Mouse (Mus musculus) intestine, embryonic 14.5 days (tissue): ENCODE measurements around the gene Mbd5. TPM values are rescaled to one million over a fixed set of nuclear protein-coding genes. Genes with fewer than 3 reads are reported as not detected.

Source experiments
- ATAC-seq: fragments of 200-750 bp; cut with Nextera tagmentation; replicated peaks from 2 replicates; pipeline ENCODE4 v1.8.0; 2017; ENCODE audit warnings: low read depth, moderate number of reproducible peaks, moderate TSS enrichment, moderate library complexity; ENCODE audit not compliant: low FRiP score, low TSS enrichment
- DNase-seq: peaks from one replicate; pipeline ENCODE4 v3.0.0-alpha.2; 2018; ENCODE audit warnings: low spot score
- H3K27ac ChIP-seq: fragments of 300-500 bp; sonication (generic); 2 replicates; pipeline ENCODE4 v1.5.1; 2014; ENCODE audit warnings: low read depth, mild to moderate bottlenecking, control low read depth
- H3K27me3 ChIP-seq: fragments of 300-500 bp; sonication (generic); replicated peaks from 2 replicates; pipeline ENCODE4 v1.6.1; 2014; ENCODE audit warnings: low read length, control low read depth; ENCODE audit not compliant: control insufficient read depth, insufficient read depth
- H3K36me3 ChIP-seq: fragments of 300-500 bp; sonication (generic); 2 replicates; pipeline ENCODE4 v1.6.1; 2014; ENCODE audit warnings: low read length, control low read depth; ENCODE audit not compliant: control insufficient read depth, insufficient read depth
- H3K4me1 ChIP-seq: fragments of 300-500 bp; sonication (generic); replicated peaks from 2 replicates; pipeline ENCODE4 v1.6.1; 2014; ENCODE audit warnings: low read length, control low read depth, mixed read lengths; ENCODE audit not compliant: control insufficient read depth, insufficient read depth
- H3K4me2 ChIP-seq: fragments of 300-500 bp; sonication (generic); 2 replicates; pipeline ENCODE4 v1.6.1; 2014; ENCODE audit warnings: low read length
- H3K4me3 ChIP-seq: fragments of 300-500 bp; sonication (generic); 2 replicates; pipeline ENCODE4 v1.5.1; 2014; ENCODE audit warnings: low read depth, low read length, control low read depth, mixed read lengths
- H3K9ac ChIP-seq: fragments of 300-500 bp; sonication (generic); 2 replicates; pipeline ENCODE4 v1.6.1; 2014; ENCODE audit warnings: mild to moderate bottlenecking, low read length
- H3K9me3 ChIP-seq: fragments of 300-500 bp; sonication (generic); 2 replicates; pipeline ENCODE4 v1.6.1; 2016; ENCODE audit warnings: low read length, control low read depth; ENCODE audit not compliant: control insufficient read depth
- WGBS: fragments of 180-500 bp; shearing (Covaris S2); extraction: QIAGEN DNeasy Blood & Tissue Kit; methylation state at CpG from one replicate; pipeline ENCODE4 v1.1.7; 2014; 5-methylcytosine and 5-hydroxymethylcytosine counted together
- polyA plus RNA-seq: library from polyadenylated mRNA; unstranded; fragments of >200 nt; fragmentation: Nextera tagmentation; extraction: Ambion mirVana; gene quantifications from 2 replicates; pipeline ENCODE4 v1.2.1, GENCODE M21; 2014

Gene Mbd5
- polyA plus RNA-seq, 1 experiment from 2014 or later: 27.9 TPM

GRCm38 (mm10) chr2:49358839-49359520, 409.7 kb downstream of the Mbd5 start:
- no peaks in the 10 kb centered on the region for H3K9me3 ChIP-seq
- ATAC-seq: no peak
- no peaks in the 10 kb centered on the region for H3K4me1 ChIP-seq
- H3K4me3 ChIP-seq: no peak overlapping the region
- no peak overlapping the region for H3K9ac ChIP-seq
- H3K27me3 ChIP-seq: no peaks in the 10 kb centered on the region
- H3K36me3 ChIP-seq: no peaks in the 10 kb centered on the region
- WGBS: 71% methylated on average over 4 of the region's 4 CpGs
- peak; percentile 56 for DNase-seq
- no peak overlapping the region for H3K4me2 ChIP-seq
- no peak overlapping the region for H3K27ac ChIP-seq

DNA sequence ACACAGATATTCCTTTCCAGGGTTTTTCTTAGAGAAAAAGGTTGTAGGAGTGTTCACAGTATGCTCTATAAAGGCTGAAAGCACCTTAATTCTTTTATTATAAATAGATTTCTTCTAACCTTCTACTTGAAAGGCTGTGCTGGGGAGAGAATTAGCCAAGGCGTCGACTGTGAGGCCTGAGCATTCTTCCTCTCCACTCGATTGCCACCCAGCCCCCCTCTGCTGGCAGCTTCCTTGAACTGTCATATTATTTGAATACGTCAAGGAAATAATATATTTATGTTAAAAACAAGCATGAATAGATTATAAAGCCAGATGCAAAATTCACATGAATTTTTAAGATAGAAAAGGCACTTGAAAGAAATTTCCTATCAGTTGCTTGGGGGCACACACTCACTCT, 410.4 kb downstream of the Mbd5 start:
- ATAC-seq (no peak), DNase-seq (no peak)
- no peak overlapping the region for H3K27ac ChIP-seq
- H3K27me3 ChIP-seq: no peaks in the 10 kb centered on the region
- no peaks in the 10 kb centered on the region for H3K9me3 ChIP-seq
- WGBS: 65% methylated on average over 4 of the region's 4 CpGs
- no peak overlapping the region for H3K9ac ChIP-seq
- no peak overlapping the region for H3K4me3 ChIP-seq
- no peak overlapping the region for H3K4me2 ChIP-seq
- no peaks in the 10 kb centered on the region for H3K36me3 ChIP-seq
- no peaks in the 10 kb centered on the region for H3K4me1 ChIP-seq

GRCm38 (mm10) chr2:49364546-49364945, 415.2 kb downstream of the Mbd5 start:
- DNase-seq: no peak
- 46% methylated on average over 5 of the region's 5 CpGs for WGBS
- no peak overlapping the region for H3K4me2 ChIP-seq

GRCm38 (mm10) chr2:49366878-49367545, 417.7 kb downstream of the Mbd5 start:
- WGBS: 81% methylated on average over 14 of the region's 14 CpGs
- Histone ChIP-seq H3K4me1 (no peaks in the 10 kb centered on the region), H3K9ac (no peak overlapping the region), H3K4me3 (no peak overlapping the region), H3K27ac (no peak overlapping the region), H3K4me2 (no peak overlapping the region), H3K36me3 (no peaks in the 10 kb centered on the region), H3K9me3 (no peaks in the 10 kb centered on the region), H3K27me3 (no peaks in the 10 kb centered on the region)
- DNase-seq (no peak), ATAC-seq (no peak)

More at GRCm38 (mm10) chr2:49364546-49364945, 415.2 kb downstream of the Mbd5 start:
- no peaks in the 10 kb centered on the region for H3K36me3 ChIP-seq
- no peaks in the 10 kb centered on the region for H3K27me3 ChIP-seq
- H3K4me1 ChIP-seq: no peaks in the 10 kb centered on the region
- no peak overlapping the region for H3K27ac ChIP-seq
- no peaks in the 10 kb centered on the region for H3K9me3 ChIP-seq
- H3K4me3 ChIP-seq: no peak overlapping the region
- no peak overlapping the region for H3K9ac ChIP-seq
- ATAC-seq: no peak

DNA sequence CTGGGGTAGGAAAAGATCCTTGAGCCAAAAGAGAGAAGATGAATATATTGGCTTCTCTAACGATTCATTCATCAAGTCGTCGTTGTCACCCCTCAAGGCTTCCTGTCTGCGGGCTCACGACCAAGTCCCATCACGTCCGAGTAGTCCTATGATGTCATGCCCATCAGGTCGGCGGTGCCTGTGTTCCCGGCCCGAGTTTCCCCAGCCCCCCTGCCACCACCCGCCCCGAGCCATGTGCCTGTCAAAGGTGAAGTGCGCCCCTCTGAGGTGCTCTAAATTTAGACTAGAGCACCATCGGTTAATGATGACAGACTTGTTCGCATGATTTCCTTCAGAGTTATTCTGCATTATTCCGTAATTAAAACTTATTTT, 418.2 kb downstream of the Mbd5 start:
- Histone ChIP-seq H3K27me3 (no peaks in the 10 kb centered on the region), H3K4me2 (no peak overlapping the region), H3K4me1 (no peaks in the 10 kb centered on the region), H3K4me3 (no peak overlapping the region), H3K9ac (no peak overlapping the region), H3K27ac (no peak overlapping the region), H3K36me3 (no peaks in the 10 kb centered on the region), H3K9me3 (no peaks in the 10 kb centered on the region)
- DNase-seq: no peak
- ATAC-seq: no peak
- 71% methylated on average over 17 of the region's 17 CpGs for WGBS

DNA sequence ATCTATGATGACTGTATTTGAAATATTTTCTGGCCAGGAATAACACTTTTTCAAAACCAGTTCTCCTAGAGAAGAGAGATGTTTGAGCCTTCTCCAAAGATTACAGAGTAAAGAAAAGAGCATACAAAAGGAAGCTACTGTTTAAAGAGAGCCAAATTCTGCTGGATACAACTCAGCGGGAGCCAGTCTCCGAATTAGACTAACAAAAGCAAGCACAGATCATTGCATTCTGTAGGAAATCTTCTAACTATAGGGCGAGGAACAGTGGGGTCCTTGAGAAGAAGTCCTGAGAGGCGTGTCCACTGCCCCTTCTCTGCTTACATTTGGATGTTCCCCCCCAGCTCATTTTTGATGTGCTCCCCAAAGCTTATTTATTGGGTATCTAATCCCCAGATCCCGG, 422.3 kb downstream of the Mbd5 start:
- Histone ChIP-seq H3K4me3 (no peak overlapping the region), H3K27me3 (no peaks in the 10 kb centered on the region), H3K4me1 (no peaks in the 10 kb centered on the region), H3K27ac (no peak overlapping the region), H3K36me3 (no peaks in the 10 kb centered on the region), H3K9ac (no peak overlapping the region), H3K4me2 (no peak overlapping the region), H3K9me3 (no peaks in the 10 kb centered on the region)
- 75% methylated on average over 5 of the region's 5 CpGs for WGBS
- DNase-seq (no peak), ATAC-seq (no peak)

GRCm38 (mm10) chr2:49372586-49372985, 423.3 kb downstream of the Mbd5 start:
- DNase-seq (no peak), ATAC-seq (no peak)
- no peak overlapping the region for H3K4me2 ChIP-seq
- no peaks in the 10 kb centered on the region for H3K4me1 ChIP-seq
- H3K36me3 ChIP-seq: no peaks in the 10 kb centered on the region
- no peak overlapping the region for H3K9ac ChIP-seq
- H3K27me3 ChIP-seq: no peaks in the 10 kb centered on the region
- 23% methylated on average over 3 of the region's 3 CpGs for WGBS
- no peak overlapping the region for H3K4me3 ChIP-seq
- no peak overlapping the region for H3K27ac ChIP-seq
- H3K9me3 ChIP-seq: no peaks in the 10 kb centered on the region
